Mouse (Mus musculus) testis, postnatal 14 days (tissue): Measurements from ENCODE around the gene Aff1.

Experiments
- DNase-seq: peaks from one replicate; pipeline ENCODE4 v3.0.0; 2021; ENCODE audit warnings: low spot score

The Aff1 gene

DNA sequence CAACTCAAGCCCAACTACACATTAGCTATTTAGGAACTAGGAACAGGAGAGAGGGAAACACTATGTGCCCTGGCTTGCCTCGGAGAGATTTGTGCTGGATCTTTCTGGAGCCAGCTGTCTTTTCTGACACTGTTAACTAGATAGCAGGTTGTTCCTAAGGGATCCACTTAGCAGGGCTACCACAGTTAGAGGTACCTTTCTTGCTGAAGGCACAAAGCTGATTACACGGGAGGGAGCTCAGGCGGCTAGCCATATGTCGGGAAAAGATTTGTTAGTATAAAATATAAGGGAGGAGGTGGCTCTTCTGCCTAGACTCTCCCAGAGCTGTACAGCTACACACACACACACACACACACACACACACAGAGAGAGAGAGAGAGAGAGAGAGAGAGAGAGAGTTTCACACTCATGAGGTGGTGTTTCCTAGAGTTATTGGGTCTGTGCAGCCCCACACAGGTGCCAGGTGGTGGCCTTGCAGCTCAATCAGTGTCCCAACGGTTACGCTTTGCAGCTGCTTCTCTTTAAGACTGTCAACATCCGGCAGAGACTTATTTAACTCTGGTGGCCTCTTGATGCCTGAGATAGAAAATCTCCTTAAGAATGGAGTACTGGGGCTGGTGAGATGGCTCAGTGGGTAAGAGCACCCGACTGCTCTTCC is 34.2 kb downstream of the Aff1 start:
- DNase-seq, result no peak

DNA sequence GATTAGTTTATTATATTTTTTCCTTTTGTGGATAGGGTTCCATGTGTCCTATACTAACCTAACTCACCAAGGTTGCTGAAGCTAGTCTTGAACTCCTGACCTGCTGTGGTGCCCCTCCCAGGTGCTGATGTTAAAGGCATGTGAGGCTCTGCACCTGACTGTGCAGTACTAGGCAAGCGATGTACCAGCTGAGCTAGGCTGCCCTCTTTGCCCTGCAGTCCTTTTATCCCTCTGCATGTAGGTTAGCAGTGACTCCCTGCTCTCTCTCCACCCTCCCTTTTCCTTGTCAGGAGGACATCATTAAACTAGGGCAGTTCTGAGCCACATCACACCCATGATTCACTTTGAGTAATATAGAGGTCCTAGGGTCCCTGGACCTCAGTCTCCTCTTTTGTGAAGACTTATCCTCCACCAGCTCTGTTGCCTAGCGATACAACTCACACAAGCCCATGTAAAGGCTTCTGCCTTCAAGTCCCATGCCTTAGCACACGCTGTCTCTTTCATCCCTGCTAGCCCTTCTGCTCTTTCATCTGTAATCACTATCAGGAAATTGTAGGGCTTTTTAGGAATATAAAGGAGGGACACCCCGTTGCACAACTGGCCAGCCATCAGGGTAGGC is 35.7 kb downstream of the Aff1 start:
- DNase-seq, result no peak

DNA sequence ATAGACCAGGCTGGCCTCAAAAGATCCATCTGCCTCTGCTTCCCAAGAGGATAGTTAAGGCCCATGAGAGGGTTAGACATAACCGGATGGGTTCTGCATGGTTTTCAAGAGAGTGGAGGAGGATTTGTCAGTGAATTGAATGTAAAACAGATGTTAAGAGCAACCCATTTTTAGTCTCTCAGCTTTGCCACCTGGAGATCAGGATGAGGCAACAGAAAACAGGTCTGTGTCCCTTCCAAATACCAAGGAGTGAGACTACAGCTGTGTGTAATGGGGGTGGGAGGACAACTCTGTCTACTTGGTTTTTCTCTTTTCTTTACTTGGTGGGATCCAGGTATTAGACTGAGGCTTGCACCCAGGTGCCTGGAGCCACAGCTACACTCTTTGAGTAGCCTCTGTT is 37.1 kb downstream of the Aff1 start:
- no peak for DNase-seq

DNA sequence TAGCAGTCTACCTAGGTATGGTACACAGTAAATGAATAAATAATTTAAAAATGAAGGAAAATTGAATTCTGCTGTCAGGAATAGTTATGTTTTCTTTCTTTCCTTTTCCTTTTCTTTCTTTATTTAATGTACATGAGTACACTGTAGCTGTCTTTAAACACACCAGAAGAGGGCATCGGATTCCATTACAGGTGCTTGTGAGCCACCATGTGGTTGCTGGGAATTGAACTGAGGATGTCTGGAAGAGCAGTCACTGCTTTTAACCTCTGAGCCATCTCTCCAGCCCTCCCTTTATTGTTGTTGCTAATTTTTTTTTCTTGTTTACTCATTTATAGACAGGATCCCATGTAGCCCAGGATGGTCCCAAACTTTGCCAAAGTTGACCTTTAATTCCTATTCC is 38.0 kb downstream of the Aff1 start:
- no peak for DNase-seq

DNA sequence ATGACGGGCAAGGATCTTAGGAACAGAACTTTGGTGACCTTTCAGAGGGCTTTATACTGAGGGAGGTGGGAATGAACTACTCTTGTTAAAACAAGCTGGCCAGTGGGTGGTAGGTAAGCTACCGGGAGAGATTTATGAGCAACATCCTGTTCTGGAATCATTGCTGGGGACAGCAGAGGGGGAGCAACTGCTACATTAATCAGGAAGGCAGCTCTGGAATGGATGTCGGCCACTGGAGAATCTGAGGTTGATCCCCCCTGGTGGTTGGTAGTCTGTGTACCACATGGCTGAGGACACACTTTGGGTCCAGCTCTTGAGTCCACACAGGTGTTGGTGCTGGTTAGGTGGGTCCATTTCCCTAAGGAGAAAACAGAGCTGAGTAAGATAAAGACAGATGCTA is 38.6 kb downstream of the Aff1 start:
- no peak for DNase-seq

DNA sequence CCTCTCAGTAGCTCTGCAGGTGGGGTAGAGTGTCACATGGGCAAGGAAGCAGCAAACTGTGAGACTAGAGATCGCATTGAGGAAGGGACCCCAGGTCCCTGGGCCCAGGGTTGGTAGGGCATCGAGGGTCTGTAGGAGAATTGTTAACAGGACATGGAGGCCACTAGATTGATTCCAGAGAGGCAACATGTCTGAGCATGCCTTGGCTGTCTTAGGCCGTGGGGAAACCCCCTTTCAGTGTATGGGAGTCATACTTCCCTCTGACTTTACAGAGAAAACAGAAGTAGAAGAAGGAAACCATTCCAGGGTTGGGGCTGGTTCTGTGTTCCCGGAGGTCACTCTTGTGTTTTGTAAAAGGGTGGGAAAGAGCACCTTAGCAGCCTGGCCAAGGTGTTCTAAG is 40.4 kb downstream of the Aff1 start:
- no peak for DNase-seq

DNA sequence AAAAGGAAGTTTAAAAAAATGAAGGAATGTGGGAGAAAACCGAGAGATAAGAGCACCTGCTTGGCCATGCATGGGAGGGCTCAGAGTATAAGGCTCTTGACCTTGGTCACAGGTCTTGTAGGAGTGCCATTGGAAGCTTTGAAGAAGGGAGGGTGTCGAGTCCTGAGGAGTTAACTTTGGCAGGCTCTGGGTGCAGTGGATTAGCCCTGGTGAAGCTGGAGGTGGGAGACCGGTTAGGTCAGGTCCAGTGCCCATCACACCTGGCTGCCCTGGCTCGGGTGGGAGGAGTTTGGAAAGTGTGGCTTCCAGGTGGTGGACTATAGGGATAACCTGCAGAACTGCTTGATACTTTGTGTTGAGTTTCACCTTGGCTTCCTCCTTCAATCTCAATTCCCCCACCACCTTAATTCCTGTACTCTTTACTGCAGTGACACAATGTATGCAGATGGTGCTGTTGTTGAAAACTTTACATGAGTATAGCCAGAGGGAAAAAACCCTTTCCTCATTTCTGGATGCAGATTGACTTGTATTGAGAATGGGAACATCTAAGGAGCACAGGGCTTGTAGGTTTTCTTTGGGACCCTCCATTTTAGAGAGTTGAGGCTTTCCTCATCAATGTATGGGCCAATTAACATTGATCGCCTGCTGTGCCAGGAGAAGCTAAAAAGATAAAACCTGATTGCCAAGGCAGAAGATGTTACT is 43.4 kb downstream of the Aff1 start:
- DNase-seq, result peak; percentile 31

DNA sequence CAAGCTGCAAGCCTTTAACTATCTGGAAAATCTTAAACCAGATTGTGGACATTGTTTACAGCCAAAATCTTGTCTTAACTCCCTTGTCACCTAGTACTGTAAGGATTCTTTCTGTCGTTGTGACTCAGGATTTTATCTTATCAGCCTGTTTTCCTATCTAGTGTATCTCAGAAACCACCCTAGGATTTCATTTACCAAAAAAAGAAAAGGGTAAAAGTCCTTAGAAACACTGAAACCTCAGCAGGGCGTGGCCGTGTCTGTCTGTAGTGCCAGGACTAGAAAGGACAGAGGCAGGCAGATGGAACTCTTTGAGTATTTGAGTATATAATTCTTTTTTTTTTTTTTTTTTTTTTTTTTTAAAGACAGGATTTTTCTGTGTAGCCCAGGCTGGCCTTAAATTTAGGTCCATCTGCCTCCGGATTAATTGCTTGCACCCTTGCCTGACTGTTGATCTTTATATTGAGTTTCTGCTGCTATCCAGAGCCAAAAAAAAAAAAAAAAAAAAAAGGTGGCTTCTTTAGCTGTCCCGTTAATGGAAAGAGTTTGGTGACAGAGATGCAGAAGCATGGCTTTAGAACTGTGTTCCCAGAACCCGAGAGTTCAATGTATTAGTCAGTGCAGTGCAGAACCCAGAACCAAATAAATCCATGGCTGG is 44.5 kb downstream of the Aff1 start:
- no peak for DNase-seq

DNA sequence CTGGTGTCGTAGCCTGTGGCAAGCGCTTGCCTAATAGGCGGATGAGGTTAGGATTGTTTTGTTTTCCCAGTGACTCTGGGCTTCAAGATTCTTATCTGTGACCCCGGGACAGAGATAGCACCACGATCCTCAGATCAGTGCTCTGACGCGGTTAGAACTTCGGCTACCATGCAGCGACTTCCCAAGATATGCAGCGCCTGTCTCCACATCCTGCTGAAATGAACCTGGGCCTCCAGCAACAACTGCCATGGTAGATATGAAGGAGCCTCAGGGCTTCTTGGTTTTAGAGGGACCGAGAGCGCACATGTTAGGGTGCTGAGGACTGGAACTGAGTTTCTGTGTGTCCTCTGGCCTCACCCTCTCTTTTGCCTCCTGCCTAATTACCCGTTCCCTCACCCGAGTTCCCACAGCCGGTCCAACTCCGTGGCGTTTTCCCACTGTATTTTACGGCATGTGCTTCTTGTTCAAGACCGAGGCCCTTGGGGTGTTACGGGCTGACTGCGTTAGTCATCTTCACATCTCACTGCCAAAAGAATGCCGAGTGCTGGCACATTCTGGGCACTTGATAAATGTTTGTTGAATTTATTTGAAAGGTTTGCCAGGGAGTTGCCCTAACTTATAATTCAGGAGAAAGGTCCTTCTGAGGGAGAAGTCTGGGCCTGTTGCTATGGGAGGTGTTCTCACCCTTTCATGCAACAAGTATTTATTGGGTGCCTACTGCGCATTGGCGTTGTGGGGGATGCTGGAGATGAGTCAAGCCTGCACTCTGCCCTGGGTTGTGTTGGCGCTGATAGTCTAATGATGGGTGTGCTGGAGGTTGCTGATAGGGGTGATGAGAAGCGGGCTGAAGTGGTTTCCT is 45.3 kb downstream of the Aff1 start:
- DNase-seq, result peak; percentile 35

DNA sequence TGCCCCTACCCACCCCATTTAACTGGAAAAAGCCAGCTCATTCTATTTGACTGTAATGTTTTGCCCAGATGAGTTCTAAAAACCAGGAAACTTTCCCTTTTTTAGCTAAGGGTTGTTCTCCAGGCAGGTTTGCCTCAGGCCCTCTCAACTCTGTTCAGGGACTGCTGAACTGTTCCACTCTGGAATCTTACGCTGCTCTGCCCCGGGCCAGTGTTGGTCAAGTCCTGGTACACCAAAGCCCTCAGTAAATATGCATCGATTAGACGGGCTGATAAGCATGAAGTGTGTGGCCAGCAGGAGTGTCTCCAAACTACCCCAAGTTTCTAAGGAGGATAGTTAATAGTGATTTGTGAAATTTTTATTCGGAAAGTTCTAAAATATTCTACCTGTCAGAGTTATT is 46.3 kb downstream of the Aff1 start:
- no peak for DNase-seq

DNA sequence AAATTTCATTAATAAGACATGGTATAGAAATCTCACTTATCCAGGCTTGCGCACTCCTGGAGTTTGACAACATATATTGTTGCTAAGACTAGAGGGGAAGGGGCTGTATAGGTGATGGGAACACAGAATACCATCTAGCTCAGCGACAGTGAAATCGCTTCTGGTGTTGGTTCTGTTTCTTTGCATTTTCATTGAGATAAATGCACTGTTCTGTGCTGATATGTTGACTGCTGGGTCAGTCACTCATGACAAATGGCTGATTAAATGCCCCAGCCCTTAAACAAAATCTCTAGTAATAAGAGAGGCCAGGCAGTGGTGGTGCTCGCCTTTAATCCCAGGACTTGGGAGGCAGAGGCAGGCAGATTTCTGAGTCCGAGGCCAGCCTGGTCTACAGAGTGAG is 47.0 kb downstream of the Aff1 start:
- DNase-seq, result no peak

DNA sequence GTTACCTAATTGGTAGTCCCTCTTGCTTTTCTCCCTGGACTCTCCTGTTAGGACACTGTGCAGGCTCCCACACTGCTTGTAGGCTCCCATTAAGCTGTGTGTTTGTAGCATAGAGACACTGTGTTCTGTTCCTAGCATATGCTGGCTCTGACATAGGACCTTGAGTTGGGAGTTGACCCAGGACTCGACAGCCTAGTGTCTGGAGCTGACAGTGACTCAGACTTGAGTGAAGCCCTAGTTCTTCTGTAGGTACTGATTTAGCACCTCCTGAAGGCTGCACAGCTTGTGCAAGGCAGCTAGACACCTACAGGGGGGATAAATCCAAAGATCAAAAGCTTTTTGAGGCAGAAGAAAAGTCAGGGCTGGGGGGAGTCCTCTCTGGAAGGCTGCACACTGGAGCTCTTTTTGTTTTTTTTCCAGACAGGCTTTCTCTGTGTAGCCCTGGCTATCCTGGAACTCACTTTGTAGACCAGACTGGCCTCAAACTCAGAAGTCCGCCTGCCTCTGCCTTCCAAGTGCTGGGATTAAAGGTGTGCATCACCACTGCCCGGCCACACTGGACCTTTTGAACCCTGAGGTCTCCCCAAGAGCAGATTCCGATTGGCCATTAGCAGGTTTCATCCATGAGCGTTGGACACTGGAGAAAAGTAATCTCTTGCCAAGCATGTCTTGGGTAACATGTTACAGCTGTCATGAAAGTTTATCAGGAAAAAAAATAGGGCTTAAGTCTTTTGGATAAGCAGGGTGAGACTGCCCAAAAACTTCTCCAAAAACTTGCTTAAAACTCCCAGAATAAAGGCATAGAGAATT is 48.1 kb downstream of the Aff1 start:
- no peak for DNase-seq

DNA sequence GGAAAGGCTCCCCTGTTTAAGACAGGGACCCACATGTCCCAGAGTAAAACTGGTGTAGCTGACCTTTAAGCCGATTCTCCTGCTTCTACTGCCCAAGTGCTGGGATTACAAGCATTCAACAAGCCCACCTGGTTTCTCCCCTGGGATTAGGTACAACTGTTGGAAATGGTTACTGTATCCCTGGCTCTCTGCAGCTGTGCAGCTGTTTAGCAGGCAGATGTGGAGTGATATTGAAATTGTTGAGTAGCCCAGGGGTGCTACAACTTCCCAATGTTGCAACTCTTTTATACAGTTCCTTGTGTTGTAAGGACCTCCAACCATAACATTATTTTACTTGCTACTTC is 48.7 kb downstream of the Aff1 start:
- DNase-seq, result no peak

DNA sequence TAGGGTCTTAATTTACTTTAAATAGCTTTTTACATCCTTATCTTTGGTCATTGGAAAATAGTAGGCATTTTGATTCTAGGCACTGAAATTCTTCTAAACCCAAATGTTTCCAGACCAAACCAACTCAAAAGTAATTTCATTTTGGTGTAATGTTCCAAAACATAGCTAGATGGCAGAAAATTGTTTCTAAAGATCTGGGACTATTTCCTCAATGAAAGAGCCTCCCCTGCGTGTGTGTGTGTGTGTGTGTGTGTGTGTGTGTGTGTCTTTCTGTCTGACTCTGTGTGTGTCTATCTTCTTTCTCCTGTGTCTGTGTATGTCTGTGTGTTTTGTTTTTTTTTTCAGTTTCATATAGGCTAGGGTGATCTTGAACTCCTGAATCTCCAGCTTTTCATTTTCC is 49.3 kb downstream of the Aff1 start:
- DNase-seq, result no peak

DNA sequence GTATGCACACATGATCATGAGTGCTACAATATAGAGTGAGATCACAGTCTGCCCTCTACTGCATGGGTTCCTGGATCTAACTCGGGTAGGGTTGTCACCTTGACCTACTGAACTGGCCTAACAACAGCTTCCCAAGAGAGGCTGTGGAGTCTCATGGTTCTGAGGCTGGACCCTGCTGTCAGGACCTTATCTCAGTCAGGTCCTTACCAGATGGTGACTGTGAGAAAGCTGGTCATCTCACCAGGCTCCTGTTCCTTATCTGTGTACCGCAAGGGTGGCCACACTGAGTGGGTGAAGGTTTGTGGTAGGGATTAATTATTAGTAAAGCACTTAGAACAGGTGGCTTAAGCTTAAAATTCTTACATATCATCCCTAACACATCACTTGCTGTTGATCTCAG is 49.8 kb downstream of the Aff1 start:
- no peak for DNase-seq

DNA sequence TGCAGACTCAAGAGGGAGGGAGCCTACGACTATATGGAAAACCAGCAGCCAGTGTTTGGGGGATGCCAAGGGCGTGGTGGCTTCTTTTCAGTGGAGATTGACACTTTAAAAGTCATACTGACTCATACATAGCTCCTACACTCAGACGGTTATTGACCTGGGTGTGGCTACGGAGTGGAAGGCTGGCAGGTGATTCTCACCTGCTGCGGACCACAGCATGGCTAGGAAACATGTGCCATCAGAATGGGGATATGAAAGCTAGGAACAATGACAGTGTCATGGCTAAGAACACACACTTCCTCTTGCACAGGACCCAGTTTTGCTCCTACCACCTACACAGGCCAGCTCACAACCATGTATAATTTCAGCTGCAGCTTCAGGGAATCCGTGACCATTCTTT is 52.4 kb downstream of the Aff1 start:
- DNase-seq, result no peak

DNA sequence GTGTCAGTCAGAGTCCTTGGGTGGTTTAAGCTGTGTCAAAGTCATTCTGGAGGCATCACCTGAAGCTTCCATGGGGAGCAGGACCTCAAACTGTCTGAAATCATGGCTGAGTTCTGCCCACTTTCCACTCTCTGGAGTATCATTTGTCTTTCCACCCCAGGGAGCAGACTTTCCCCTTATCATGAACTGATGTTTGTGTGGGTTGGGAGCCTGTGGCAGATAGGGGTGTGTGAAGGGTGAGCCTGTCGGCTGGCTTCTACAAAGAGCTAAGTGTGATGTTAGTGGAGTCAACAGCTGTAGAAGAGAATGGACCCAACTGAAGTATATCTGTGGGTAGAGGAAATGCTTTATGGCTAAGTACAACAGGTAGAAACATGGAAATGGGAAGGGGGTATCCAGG is 53.5 kb downstream of the Aff1 start:
- DNase-seq, result no peak

DNA sequence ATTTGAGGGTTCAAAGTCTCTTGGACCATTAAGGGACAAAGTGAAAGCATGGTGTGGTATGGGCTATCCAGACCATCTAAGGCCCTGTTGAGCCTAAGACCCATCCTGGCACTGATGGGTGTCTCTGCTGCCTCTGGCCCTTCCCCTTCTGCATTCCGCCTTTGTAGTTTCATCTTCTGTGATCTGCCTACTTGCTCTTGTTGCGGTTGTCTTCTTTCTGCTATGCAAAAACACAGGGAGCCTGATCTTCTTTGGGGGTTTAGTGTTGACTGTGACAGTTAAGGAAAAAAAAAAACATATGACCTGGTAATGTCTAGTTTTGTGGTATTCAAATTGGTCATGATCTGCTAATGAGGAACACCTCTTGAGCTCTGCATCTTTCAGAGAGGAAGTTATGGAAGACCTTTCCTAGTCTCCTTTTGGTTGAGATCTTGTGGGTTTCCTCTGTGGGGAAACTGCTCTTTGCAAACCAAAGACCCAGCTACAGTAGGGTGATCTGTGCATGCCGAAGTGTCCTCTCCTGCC is 54.4 kb downstream of the Aff1 start:
- DNase-seq, result no peak

DNA sequence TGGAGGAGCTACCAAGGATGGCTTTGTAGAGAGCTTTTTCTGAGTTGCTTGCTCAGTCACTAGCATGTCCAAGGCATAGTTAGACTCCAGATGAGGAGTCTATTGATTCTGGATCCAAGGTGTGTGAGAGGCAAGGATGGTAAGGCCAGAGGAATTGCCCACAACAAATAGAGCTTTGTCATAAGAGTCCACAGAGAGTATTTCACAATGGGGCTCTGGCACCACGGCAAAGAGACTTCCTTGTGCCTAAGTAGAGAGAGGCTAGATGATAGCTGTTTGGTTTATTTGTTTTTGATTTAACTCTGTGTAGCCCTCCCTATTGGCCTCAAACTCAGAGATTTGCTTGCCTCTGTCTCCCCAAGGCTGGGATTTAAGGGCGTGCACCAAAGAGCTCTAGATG is 54.9 kb downstream of the Aff1 start:
- DNase-seq, result no peak

DNA sequence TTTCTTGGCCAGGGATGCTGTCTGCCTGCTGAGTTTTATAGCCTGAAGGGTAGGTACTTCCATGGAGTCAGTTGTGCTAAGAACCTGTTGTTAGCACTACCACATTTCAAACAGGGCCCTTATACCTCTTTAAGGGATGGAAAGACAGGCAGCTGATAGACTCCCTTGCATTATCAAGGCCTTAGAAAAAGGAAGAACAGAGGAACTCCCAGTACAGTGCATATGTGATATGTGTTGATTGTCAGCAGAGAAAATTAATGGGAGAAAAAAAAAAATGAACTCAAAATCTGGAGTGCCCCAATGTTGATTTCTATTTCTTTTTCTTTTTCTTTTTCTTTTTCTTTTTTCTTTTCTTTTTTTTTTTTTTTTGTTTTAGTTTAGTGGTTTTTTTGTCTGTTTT is 56.2 kb downstream of the Aff1 start:
- DNase-seq, result no peak
